Mouse (Mus musculus): ENCODE measurements around the gene Mdm1. TPM values are rescaled to one million over a fixed set of nuclear protein-coding genes. Genes with fewer than 3 reads are reported as not detected.

Mdm1 gene
- polyA plus RNA-seq, 1 experiment from 2014 or later = 32.2 TPM

Other genes starting within 250 kb of the Mdm1 start
- gene Il22, start 63.1 kb downstream of the Mdm1 start, polyA plus RNA-seq (2014; fragmentation: Nextera tagmentation; extraction: Ambion mirVana) = not detected in 2 replicates
- gene Gm32717, start 99.0 kb downstream of the Mdm1 start, polyA plus RNA-seq (2014; fragmentation: Nextera tagmentation; extraction: Ambion mirVana) = not detected in 2 replicates
- gene Gm32802, start 116.9 kb downstream of the Mdm1 start, polyA plus RNA-seq (2014; fragmentation: Nextera tagmentation; extraction: Ambion mirVana) = not detected in 2 replicates
- not detected in 2 replicates for gene Iltifb, start 153.2 kb downstream of the Mdm1 start, polyA plus RNA-seq (2014; fragmentation: Nextera tagmentation; extraction: Ambion mirVana)
- not detected in 2 replicates for gene Gm9040, start 185.2 kb downstream of the Mdm1 start, polyA plus RNA-seq (2014; fragmentation: Nextera tagmentation; extraction: Ambion mirVana)
- gene Gm9044, start 190.6 kb downstream of the Mdm1 start, polyA plus RNA-seq (2014; fragmentation: Nextera tagmentation; extraction: Ambion mirVana) = not detected in 2 replicates
- not detected in 2 replicates for gene Gm9045, start 196.0 kb downstream of the Mdm1 start, polyA plus RNA-seq (2014; fragmentation: Nextera tagmentation; extraction: Ambion mirVana)
- not detected in 2 replicates for gene Gm9046, start 201.4 kb downstream of the Mdm1 start, polyA plus RNA-seq (2014; fragmentation: Nextera tagmentation; extraction: Ambion mirVana)
- gene Gm9048, start 206.9 kb downstream of the Mdm1 start, polyA plus RNA-seq (2014; fragmentation: Nextera tagmentation; extraction: Ambion mirVana) = 0.10 TPM in 1 of 2 replicates, not detected in the other
- gene Gm9049, start 212.3 kb downstream of the Mdm1 start, polyA plus RNA-seq (2014; fragmentation: Nextera tagmentation; extraction: Ambion mirVana) = not detected in 2 replicates

All from kidney, embryonic 14.5 days (tissue).